Mouse (Mus musculus) embryo, embryonic 9.5 days (tissue): ENCODE data around the gene Thap8.

ENCODE experiments used
- DNase-seq: peaks from one replicate; pipeline ENCODE4 v3.0.0-alpha.2; 2017; ENCODE audit errors: extremely low spot score

Gene Thap8

DNA sequence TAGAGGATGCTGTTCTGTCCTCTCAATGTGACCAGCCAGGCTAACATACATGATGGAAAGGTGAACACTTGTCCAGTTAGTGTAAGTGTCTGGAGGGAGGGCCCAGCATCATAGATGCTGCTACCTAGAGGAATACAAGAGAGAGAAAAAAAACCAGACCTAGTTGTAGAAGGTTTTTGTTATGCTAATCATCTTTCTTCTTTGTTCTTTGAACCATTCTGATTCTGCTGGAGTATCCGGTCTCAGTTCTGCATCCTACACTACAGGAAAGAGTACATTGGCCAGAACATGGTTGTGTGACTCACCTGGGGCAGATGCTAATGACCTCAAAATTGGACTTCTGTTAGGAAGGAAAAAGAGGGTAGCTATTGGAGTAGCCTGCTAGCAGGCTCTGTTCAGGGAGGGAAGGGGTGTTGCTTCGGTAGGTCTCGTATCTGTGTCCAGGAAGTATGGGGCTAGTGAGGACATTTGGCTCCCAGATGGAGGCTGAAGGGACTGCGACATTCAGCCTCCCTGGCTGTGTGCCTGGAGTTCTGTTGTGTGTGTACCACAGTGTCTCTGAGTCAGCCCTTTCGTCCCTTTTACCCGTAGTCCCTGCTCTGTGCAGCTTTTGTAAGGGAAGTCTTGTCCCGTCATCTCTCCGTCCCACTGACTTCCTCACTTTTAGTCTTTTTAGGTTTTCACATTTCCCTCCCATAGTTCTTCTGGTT is 7.0 kb downstream of the Thap8 start:
- no peak for DNase-seq

DNA sequence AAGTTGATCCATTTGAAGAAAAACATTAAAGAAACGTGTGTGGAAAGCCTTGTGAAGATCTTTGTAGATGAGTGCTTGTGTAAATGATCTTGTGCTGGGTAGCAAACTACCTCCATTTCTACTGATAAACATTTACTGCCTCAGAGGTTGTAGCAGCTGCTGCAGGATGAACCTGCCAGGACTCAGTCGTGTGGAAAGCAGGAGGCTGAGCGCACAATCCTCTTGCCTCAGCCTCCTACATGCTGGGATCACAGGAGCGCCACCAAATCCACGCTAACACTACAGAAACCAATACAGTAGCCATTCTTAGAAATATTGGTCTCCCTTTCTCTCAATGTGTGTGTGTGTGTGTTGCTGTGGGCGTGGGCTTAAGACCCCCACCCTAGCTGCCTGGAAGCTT is 8.2 kb downstream of the Thap8 start:
- no peak for DNase-seq

DNA sequence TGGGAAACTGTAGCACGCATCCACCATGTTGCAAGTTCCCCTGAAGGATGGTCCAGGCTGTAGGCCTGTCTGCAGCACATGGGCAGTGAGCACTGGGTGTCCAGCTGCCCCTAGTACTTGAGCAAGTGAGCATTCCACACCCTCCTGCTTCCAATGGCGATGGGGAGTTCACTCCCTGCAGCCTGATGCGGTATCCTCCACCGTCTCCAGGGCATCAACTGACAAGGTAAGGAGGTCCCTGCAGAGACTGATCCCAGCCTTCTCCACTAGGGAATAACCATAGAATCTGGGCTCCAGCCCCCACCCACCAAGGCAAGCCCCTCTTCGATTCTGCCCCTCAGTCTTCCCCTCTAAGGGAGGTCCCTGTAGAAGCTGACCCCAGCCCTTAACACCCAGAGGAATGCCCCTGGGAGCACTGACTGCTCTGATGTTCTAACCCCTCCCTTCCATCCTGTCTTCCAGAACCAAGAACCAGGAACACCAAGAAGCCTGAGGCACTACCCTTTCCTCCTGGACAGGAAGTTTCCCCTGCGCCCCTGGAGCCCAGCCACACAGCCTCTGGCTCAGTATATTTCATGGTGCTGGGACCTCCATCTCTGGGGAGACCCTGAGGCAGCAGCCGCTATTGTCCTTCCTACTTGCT is 9.3 kb downstream of the Thap8 start:
- no peak for DNase-seq

DNA sequence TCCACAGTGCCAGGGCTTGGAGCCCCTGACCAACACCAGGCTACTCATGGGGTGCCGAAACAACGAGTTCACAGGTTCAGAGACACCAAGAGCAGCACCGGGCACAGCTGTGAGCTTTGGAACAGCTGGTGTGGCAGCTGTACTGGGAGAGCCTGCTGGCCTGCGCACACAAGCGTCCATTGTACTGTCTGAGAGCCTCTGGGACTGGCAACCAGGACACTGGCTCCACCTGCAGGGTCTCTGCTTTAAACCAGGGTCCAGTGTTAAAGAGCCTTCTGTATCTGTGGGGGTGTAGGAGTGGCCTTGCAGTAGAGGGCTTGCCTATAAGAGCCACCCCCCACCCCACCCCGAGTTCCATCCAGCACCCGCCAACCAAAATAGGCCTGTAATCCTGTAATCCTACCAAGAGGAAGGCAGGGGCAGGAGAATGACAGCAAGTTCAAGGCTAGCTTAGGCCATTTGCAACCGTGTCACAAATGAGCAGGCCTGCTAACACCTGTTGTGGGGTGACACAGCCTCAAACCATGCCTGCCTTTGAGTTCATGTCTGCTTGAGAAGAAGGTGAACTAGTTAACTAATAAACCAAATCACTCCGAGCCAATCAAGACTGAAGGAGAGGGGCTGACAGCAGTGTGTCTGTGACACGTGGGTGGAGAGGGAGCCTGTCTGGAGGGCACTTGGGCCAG is 10.0 kb downstream of the Thap8 start:
- DNase-seq, result peak; percentile 29

DNA sequence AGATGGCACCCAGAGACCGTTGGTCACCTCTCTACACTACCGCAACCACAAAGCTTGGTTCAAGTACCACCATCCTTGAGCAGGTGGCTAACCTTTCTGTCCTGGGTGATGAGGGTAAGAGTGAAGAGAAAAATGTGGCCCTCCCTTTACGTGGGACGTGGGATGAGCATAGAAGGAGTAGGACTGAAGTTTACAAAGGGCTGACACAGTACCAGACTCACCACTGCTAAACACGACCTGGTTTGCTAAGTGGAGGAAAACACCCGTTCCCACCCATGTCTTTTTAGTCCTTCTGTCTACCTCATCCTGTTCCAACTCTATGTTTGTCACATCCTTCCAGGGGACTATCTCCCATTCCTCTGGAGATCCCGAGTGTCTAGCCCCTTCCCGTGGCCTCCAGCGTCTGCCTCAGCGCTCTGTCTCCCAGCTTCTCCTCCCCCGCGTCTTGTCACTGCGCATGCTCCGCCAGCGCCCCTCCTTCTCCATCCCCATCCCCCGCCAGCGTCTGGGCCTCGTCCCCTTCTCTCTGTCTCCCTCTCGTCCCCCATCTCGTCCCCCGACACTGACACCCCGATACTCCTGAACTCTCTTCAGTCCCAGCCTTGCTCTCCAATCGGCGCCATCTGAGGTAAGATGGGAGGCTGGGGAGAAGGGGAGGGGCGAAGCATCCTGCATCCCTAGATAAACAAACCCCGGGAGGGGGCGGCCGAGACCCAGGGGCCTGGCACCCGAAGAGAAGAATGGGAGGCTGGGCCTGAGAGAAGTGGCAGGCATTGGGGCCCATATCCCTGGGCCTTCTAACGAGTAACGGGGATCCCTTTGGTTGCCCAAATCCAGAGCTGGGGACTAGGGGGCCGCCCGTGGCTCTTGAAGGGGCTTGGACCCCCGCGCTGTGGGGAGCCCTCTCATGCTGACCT is 11.6 kb downstream of the Thap8 start, which contains the start of gene Clip3:
Clip3 (plus strand) TSS at position 514 of the 917 bp plus-strand sequence.
- peak; percentile 86 for DNase-seq

DNA sequence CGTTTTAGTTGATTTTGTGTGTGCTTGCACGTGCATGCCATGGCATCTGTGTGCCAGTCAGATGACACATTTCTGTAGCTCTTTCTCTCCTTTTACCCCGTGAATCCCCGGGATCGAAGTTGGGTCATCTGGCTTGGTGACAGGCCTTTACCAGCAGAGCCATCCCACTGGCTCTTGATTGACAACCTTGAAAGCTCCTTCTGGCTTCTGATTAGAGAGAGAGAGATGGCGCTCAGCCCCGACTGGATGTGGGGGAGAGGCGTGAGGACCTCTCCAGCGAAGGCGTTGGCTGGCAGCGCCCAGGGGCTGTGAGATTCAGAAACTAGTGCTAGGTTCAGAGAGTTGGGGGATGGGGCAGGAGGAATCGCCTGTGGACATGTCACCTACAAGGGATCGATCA is 13.9 kb downstream of the Thap8 start:
- DNase-seq, result no peak

DNA sequence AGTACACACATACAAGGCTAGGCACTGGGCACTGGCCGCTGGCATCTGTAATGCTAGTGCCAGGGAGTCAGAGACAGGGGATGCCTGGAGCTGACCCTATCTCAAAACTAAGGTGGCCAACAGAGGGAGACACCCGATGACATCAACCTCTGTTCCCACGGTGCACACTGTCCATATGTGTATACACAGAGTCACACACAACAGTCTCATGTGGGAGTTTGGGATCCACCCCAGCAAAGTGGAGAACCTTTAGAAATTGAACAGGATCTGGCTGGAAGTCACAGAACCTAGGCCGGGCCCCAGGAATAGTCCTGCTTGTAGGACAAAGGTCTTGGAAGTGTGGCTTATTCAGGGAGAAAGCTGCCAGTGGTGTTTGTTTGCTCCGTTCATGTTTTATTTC is 14.4 kb downstream of the Thap8 start:
- no peak for DNase-seq

DNA sequence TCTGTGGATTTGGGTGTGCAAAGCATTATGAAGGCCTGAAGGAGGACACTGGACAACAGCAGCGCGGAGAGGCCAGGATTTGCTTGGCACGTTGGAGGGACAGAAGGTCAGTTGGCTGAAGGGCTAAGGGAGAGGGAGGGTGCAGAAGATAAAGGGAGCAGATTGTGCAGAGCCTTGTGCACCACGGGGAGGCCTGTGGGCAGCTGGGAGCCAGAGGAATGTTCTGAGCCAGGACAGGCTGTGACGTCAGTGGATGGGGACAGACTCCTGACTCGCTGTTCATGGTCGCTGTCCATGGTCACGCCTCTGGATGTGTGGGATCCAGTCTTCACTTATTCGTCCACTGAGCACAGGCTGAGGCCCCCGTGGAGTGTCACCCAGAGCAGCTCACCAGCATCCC is 15.2 kb downstream of the Thap8 start:
- DNase-seq, result no peak

DNA sequence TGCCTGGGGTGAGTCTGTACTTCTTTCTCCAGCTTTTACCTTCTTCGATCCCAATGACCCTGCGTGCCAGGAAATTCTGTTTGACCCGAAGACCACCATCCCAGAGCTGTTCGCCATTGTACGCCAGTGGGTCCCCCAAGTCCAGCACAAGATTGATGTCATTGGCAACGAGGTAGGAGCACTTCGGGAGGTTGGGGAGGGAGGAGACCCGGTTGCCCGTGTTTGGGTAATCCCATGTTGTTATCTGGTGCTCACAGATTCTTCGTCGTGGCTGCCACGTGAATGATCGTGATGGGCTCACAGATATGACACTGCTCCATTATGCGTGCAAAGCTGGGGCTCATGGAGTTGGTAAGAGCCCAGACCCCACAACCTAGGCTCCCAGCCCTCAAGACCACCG is 16.9 kb downstream of the Thap8 start:
- no peak for DNase-seq

DNA sequence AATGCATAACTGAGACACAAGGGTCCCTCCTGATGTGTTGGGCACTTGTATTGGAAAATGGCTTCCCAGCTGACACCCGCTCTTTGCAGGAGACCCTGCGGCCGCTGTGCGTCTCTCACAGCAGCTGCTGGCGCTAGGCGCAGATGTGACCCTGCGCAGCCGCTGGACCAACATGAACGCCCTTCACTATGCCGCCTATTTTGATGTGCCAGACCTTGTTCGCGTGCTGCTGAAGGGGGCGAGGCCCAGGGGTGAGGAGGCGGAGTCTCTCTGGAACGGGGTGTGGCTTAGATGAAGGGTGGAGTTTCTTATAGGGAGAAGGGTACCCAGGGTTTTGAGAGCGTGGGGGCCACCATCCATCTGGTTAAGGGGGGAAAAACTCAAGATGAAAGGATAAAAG is 17.4 kb downstream of the Thap8 start:
- DNase-seq, result no peak

DNA sequence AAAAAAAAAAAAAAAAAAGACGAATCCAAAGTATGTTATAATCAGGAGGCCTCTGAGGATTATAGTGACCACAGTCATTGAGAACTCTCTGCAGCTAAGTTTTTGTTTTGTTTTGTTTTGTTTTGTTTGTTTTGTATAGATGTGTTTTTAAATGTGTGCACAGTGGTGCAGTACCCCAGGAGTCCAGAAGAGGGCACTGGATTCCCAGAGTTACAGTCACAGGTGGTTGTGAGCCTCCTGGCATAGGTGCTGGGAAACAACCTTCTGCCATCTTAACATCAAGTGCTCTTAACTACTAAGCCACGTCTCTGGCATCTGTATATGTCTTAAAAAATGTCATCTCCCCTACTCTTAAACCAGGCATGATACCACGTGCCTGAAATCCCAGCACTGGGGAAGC is 21.0 kb downstream of the Thap8 start:
- no peak for DNase-seq

DNA sequence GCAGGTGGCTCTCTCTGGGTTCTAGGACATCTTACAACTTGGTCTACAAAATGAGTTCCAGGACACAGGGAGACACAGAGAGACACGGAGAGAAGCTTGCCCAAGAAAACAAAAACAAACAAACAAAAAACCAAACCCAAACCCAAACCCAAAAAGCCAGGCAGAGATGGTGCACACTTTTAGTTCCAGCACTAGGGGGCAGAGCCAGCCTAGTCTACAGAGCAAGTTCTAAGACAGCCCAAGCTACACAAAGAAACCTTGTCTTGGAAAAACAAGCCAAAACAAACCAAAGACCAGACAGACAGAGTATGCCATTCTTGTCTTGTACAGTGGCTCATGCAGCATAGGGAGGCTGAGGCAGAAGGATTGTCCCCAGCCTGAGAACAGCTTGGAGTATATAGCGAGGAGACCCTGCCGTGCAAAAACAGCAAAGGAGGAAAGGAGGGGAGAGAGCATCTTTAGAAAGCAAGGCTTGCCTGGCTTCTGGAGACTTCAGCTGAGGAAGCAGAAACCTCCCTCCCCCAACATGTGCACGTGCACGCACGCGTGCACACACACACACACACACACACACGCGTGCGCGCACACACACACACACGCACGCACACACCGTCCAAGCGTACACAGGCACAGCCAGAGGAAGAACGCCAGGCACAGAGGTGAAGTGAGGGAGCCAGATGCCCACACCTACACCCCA is 26.3 kb downstream of the Thap8 start:
- no peak for DNase-seq

DNA sequence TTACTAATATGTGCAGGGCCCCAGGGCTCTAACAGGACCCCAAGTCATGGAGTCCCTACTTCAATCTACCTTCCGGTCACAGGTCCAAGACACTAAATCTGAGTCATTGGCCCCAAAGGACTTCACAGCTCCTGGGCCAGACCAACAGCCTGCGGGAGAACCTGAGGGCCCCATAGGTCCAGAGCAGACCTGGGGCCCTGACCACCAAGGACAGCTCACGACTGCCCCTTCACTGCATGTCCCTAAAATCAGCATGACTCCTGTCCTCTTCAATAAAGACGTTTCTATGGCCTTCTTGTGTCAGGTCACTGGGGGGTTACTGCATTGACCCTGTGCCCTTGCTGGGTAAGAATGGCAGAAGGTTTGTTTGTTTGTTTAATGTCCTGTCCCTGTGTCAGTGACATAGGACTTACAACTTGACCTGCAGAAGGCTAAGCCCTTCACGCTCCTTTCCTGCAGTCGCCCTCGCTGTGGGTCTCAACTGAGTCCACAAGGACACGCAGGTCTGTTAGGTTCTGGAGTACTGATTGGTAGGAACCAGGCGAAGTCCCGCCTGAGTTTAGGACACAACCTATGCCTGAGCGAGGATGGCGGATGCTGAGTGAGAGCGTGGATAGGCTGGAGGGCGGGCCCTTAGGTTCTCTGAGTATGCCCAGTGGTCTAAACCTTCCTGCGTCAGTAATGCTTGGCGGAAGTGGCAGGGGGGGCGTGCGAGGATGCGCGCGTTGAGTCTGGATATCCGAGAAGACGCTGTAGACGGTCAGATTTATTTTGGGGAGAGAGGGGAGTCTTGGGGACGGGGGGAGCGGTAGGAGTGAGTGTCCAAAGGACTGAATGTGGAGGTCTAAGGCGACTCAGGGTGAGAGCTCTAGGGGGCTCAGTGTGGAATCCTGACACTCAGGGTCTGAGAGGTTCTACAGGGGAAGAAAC is 28.4 kb downstream of the Thap8 start, which contains the start of gene Alkbh6:
Alkbh6 (plus strand) TSS at position 642 of the 930 bp plus-strand sequence.
- DNase-seq, result peak; percentile 90

DNA sequence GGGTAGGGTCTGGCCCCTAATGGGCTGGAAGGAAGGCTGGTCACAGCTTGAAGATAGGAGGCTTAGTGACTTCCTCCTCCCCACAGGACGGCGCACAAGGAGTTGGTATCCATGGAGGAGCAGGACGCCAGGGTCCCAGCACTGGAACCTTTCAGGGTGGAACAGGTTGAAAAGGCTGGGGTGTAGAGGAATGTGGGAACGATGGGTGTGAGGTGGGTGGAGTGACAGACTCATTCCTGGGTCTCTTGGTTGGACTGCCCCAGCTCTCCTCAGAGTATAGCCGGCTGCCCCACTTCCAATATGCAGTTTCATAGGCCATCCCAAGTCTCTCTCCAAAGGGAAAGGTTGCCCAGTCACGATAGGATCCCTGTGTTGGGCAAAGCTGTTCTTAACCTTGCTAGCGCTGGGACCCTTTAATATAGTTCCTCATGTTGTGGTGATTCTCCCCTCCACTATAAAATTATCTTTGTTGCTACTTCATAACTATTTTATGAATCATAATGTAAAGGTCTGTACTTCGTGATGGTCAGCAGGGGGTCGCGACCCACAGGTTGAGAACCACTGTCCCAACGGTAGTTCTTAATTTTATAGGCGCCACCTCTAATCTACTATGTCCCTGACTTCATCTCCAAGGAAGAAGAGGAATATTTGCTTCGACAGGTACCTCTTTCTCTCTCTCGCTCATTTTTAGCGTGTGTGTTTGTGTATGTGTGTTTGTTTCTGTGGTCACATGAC is 29.7 kb downstream of the Thap8 start:
- no peak for DNase-seq

DNA sequence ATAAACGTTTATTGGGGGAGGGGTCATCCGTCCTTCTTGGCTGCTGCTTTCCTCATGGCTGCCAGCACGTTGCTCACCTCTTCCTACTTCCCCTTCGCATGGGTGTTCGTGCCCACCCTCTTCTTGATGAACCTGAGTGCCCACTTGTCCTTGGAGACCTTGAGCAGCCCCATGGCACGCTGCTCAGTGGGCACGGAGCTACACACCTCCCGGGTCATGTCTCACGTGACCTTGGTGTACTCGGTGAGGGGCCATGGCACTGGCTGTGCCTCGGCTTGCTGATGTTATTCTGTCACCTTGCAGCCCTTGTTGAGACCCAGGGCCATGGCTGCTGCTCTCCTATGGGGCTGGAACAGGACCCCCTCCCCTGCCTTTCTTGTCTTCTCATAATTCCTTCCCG is 30.2 kb downstream of the Thap8 start:
- no peak for DNase-seq

DNA sequence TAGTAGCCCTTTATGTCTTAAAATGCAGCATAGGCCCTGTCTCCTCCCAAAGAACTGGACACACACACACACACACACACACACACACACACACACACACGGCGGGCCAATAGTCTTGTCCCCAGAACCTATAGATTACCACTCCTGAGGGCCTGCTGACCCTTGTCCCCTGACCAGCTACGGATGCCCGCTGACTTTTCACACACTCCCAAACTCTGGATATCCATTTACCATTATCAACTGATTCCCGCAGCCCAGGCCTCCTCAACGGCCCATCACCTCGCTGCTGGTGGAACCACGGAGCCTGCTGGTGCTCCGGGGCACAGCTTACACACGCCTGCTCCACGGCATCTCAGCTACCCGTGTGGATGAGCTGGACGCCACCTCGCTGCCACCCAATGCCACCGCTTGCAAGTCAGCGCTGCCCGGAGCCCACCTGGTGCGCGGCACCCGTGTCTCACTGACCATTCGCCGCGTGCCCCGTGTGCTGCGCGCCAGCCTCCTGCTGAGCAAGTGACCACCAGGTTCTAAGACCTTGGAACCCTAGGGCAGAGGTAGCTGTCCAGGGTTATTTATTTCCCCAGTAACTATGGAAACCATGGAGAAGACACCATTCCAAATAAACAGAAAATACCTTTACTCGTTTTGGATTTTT is 33.9 kb downstream of the Thap8 start:
- no peak for DNase-seq

DNA sequence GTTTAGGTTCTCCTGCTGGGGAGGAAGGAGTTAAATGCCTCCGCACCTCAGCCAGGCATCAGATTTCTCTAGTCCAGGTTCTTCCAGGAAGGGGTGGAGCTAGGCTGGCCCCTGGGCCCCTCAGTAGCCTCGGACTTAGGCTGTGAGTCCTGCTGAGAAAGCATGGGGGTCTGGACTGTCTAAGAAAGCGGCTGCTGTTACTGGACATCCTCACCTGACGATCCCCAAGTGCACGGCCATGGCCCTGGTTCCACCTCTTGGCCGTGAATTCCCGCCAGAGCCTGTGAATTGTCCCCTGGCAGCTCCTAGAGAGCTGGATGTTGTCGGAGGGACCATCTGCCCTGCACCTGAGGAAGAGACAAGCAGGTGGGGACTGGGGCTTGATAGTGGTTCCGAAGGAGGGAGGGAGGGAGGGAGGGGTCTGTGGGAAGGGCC is 34.8 kb downstream of the Thap8 start, which contains the start of gene Syne4:
Syne4 (plus strand) TSS at position 87 of the 435 bp plus-strand sequence.
- peak; percentile 57 for DNase-seq
